Mouse (Mus musculus): ENCODE results near the gene S100pbp.

Gene S100pbp

DNA sequence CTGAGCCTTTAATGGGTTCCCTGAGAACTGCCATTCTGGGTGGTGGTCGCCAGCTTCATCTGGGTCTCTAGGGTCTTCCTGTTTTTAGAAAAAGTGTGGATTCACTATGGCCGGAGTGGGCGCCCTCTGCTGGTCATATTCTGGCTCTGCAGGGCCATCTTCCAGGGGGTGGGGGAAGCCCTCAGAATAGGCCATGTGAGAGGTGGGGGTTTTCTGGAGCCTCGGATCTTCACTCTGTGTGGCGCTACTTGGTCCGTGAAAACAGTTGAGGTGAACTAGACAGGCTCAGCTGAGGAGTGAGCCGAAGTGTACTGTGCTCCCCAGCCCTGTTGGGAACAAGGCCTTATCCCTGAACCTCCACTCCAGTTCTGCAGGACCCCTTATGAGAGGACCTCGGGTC is 59.4 kb downstream of the S100pbp start:
- DNase-seq (ENCODE audit: low spot score in 2 of 2), result peak in 1 of 2 experiments; percentile 63

DNA sequence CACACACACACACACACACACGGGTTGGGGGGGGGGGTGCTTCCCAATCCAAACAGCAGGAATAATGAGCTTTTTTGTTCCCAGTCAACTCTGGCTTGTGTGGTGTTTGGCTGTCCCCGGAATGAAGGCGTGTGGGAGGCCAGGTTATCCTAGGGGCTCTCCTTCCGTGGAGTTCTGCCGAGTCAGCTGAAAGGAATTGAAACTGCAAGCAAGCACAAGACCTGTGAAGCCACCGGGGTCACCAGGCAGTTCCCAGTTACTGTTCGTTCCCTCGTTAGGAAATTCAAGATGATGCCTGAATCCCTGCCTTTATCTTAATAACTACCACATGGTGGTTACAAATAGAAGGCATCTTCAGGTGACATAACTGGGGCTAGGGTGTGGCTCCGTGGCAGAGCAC is 60.1 kb downstream of the S100pbp start:
- no peak for DNase-seq (ENCODE audit: low spot score in 2 of 2)

DNA sequence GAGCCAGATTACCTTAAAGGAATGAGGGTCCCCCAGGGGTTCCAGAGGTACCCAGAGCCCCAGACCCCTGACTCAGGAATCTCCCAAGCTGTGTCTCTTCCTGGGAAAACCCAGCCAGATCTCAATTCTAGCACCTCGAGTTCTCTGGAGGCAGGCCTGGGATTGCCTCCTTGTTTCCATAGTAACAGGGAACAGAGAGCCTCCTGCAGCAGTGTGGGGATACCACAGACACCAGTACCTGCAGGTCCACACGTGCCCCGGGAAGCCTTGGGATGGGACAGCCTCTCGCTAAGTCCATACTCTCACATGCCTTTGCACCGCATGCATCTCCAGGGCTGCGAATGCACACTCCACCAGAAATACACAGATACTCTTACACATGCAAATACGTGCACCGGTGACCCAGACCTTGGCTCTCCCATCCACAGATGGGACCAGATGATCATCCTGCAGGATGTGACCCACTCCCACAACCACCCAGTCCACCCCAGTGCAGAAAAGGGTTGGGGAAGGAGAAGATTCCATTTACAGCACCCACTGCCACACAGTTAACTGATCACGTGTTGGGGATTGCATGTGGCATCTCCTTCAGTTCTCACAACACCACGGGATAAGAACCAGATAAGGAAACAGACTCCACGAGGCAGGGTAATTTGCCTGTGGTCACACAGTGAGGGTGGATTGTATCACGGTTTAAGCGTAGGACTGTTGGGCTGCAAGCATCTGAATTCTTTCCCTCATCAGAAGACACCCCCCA is 60.8 kb downstream of the S100pbp start:
- DNase-seq (ENCODE audit: low spot score in 2 of 2), result no peak

DNA sequence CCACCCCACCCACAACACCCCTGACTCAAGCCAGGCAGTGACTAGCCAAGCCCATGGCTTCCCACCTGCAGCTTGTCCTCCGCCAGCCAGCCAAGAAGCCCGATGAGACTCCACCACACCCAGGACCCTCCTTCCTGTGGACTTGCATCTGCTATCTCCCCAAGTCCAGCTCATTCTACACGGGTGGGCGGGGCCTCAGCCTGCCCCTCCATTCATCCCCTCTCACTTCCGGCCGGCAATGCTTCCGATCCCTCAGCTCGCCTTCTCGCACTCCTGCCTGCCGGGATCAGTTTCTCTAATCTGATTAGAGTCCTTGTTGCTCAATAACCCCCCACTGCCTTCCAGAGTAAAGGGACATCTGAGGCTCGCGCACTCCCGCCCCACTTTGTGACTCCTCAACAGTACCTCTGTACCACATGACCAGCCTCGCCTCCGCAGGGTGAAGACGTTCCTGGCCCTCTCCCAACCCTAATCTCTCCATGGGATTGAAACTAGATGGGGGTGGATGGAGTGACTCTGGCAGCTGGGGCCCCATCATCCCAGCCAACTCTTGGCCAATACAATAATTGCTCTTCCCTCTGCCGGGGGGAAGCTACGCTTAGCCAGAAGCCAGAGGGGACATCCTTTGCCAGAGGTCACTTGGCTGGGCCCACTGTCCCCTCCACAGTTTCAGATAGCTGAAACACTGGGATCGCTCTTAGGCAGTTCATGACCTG is 63.6 kb downstream of the S100pbp start:
- peak in 1 of 2 experiments; percentile 74 for DNase-seq (ENCODE audit: low spot score in 2 of 2)

DNA sequence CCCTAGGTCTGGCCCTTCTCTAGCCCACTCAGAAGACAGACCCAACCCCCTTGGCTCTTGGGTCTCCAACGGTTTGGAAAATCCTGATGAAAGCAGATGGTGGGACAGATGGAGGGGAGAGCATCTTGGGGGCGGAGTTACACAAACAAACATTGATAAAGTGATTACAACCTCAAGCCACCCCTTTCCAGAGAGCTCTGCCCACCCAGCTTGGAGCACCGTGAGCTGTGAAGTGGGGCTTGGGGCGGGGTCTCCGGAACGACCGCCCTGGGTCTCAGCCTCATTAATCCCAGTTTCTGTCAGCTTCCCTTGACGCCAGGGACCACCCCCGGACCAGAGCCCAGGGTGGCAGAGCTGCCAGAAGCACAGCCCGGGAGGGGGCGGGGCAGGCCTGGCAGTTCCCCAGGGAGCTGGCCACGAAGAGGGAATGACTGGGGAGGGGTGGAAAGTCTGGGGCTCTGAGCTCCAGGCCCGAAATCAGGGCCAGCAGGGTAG is 64.8 kb downstream of the S100pbp start:
- peak in 1 of 2 experiments; percentile 77 for DNase-seq (ENCODE audit: low spot score in 2 of 2)

DNA sequence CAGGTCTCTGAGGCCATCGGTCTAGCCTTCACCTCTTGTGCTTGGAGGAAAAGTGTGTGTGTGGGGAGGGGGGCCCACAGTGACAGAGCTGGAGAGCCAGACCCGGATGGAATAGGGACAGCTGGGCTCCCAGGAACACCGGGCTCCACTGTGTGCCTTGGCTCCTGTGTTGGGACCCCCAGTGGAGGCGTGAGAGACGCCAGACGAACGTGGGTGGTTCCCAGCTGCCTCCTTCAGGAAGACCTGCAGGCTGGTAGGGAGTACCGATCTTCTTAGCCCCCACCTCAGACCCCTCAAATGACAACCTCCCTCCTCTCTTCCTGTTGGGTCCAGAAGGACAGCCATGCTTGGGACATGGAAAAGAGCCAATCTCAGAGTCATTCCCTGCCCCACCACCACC is 66.8 kb downstream of the S100pbp start:
- DNase-seq (ENCODE audit: low spot score in 2 of 2), result no peak

DNA sequence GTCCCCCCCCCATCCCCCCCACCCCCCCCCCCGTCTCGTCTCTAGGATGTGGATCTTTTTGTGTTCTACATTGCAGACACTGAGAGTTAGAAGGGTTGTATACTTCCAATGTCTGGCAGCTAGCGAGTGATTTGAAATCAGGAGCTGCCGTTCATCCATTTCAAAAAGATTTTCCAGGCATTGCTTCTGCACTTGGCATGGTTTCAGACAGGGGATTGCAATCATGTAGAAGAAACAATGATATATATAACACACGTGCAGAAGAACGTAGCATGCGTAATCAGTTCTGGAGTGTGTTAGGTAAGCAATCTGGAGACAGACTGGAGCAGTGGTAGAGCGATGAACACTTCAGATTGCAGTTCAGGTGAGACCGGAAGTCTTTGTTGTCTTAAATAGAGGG is 67.4 kb downstream of the S100pbp start:
- DNase-seq (ENCODE audit: low spot score in 2 of 2), result no peak

DNA sequence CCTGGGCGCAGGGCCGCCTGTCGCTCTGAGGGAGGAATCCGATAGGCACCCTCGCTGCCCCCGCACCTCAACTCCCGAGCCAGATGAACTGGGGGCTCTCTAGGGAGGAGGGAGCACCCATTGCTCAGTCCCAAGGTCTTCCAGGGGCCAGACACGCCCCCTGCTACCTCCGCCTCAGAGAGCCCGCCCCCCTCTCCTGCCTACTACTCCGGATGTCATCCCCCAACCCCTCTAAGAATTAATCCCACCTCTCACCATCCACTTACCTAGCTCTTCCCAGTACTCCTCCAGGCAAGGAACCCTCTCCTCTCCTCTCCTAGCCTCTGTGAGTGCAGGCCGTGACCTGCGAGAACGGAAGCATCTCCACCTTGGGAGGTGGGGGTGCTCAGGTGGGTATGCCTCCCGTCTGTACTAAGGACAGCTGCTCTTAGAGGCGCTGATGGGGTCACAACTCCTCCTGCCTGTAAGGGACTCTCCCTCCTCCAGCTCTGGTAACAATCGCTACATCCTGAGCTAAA is 67.9 kb downstream of the S100pbp start, which contains the start of gene Hpca:
Gene Hpca, minus strand, starts transcription at position 468 of the 518 bp plus-strand sequence.
- no peak for DNase-seq (ENCODE audit: low spot score in 2 of 2)

DNA sequence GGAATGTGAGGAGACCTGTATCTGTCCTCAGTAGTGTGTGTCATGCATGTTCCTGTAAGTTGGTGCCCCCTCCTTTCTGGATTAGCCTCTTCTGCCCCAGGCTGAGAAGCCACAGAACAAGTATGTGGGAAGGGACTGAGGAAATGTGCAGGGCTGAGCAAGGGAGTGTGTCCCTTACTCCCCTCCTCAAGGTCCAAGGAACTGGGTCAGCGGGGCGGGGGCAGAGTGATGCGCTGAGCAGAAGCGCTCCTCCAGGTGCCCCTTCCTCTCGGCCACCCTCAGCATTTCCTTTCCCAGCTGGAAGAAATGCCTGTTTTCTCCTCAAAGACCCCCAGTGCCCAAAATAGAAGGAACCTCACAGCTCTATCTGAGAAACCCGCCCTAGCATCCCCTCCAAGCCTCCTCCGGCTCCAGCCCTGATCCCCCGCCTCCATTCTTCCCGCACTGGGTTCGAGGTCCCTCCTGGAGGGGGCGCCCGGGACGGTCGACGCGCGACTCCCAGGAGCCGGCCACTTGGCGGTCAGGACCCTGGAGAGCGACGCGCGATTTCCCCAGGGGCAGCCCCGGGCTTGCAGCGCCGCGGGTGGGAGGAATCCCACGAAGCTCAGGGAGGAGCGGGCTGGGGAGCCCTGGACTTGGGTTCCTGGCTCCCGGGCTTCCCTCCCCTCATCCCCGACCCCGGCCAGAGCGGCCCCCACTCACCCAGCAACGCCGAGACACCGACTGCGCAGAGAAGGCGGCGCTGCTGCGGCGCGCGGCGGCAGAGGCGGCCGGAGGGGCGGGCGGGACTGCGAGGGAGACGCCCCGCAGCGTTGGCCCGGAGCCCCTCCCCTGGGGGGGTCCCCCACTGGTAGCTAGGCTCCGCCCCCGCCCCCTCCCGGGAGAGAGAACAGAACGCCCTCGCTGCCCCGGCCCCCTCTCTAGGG is 68.7 kb downstream of the S100pbp start:
- DNase-seq (ENCODE audit: low spot score in 2 of 2), result peak in 1 of 2 experiments; percentile 62

DNA sequence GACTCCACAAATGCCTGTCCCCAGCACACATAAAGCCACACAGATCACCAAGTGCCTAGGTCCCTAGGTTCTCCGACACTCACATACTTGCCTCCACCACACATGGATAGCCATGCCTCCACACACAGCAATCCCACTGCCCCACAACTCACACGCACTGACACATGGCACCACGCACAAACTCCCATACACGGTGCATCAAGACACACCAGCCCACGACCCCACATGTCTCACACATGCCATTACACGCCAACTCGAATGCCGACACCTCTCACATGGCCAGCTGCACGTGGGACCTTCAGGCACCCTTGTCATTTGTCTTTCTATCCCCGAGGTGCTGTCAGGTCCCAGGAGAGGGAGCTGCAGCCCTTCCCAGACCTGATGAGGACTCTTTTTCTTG is 69.8 kb downstream of the S100pbp start:
- DNase-seq (ENCODE audit: low spot score in 2 of 2), result no peak

DNA sequence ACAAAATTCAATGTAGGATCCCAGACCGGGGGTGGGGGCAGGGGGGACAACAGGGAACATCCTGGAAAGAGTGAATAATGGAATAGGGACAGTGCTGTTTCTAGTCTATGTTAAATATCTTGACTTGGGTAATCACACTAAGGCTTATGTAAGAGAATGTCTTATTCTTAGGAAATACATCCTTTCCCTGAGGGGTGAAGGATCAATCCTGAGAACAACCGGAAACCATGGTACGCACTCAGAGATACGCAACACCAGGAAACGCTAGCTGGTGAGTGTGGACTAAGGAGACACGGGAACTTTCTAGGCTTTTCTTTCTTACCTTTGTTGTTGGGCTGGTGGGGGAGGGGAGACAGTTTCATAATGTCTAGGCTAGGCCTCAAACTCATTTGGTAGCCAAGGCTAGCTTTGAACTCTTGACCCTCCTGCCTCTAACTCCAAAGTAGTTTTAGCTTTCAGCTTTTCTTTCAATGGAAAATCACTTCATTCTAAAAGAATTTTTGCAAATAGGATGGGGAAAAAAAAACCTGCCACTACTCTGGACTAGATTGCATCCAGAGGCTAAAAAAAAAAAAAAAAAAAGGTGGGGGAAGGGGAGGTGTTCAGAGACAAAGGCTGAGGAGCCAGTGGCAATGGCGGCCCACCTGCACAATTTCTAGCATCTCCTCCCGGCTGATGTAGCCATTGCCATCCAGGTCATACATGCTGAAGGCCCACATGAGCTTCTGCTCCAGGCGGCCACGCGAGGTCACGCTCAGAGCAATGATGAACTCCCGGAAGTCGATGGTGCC is 71.6 kb downstream of the S100pbp start:
- DNase-seq (ENCODE audit: low spot score in 2 of 2), result no peak

DNA sequence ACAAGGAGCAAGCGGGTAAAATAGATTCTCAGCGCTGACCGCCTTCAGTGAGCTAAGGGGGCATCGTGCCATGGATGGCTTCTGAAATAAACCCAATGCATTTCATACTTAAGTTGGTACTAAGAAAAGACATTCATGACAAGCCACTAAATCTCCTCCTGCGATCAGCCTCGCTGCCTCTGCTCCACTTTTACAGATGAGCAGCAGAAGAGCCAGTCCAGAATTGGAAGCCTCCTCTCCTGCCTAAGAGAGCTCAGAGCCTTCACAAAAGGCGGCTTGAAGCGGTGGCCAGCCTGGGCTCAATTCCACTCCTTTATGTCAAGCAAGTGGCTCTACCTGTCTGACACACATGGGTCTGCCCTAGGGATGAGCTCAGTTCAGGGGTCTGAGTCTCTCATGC is 72.8 kb downstream of the S100pbp start:
- no peak for DNase-seq (ENCODE audit: low spot score in 2 of 2)

DNA sequence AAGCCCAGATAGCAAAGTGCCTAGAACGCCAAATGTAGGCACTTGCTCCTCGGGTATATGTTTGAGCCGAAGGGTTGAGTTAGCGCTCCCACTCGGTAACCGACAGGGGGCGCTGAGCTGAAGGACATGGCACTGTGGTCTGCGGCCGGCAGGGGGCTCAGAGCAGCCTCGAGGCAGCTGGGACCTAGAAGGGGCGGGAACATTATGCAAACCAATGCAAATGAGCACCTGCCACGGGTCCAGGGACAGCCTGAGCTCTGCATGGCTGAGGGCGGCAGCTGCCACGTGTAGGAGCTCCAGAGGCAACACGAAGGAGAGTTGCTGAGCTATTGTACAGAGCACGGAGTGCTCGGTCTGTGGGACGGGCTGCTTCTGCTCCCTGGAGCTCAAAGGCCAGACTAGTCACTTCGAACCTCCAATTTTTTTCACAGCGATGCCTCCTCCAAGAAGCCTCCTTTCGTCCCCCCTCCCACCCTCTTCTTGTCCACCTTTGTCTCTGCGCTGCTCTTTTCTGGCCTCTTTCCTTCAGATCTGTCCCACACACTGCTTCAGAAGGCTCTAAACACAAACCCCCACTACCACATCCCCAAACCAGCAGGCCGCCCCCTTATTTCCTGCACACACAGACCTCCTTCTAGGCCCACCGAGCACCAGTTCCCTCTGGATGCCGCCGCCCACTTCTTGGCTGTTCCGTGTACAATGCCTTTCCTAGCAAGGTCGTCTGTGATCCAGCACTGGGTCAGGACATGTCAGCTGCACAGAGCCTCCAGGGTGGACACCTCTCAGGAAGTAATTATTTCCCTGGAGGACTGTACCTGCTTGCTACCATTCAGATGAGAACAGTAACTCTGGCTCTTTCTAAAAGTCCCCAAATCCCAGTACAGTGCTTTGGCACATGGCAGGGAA is 76.2 kb downstream of the S100pbp start:
- DNase-seq (ENCODE audit: low spot score in 2 of 2), result peak; percentile 84 to 95

DNA sequence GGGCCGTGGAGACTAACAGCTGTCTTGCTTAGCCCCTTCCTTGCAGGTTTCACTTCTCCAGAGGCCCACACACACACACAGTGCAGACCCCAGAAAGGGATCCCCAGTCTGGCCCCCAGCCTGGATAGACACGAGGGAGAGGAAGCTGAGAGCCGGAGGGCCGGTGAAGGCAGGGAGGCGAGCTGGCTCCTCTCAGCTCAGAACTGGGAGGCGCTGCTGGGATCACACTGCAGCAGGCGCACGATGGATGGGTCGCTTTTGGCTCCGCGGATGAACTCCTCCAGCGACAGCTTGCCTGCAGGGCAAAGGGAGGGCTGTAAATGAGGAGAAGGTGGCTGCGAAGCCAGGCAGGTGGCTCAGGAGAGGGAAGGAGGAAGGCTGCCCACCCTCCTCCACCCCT is 77.3 kb downstream of the S100pbp start:
- no peak for DNase-seq (ENCODE audit: low spot score in 2 of 2)

DNA sequence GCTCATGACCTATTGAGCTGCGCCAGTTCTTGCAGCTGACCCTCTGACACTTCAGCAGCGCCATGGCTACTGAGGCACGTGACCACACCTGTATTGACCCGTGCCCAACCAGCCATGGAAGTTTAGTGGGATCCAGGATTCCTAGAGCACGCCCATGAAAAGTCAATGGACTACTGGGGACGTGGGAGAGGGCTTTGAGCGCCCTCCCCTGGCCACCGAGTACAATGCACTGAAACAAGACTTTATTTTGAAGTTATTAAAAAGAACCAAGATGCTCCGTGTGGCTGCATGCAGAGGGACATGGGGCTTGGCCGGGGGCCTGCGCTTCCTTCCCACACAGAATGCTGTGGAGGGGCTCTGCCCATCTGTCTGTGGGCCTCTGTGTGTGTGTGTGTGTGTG is 78.2 kb downstream of the S100pbp start:
- DNase-seq (ENCODE audit: low spot score in 2 of 2), result no peak

DNA sequence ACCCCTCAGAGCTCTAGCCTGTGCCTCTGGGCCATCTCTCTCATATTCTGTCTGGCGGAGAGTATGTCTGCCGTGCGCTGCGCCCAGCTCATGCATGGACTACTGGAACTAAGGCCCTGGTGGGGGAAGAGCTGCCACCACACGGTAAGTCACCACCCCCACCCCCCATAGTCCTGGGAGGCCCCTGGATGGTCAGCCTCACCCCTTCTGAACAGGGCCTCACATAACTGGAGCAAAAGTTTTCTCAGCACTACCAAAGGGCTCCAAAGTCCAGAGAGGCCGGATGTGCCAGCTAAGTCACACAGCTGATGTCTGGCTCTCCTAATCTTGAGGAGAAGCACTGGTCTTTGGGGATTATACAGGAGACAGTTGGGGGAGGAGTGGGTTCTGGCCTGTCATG is 78.7 kb downstream of the S100pbp start:
- DNase-seq (ENCODE audit: low spot score in 2 of 2), result no peak

DNA sequence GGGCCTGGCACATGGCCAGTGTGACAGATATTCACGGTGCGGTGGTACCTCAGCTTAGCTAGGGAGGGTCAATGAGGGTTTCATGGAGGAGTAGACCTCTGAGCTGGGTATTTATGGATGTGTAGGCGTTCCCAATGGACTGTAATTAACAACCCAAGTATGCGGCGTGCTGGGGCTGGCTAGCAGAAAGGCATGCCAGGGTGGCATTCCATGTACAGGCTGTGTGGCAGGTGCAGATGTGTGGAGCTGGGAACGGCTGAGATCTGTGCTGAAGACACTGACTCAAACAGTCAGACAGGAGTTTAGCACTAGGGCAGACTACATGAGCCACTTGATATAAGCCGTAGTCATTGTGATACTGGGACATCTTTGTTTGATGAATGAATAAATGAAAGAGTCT is 80.9 kb downstream of the S100pbp start:
- no peak for DNase-seq (ENCODE audit: low spot score in 2 of 2)

DNA sequence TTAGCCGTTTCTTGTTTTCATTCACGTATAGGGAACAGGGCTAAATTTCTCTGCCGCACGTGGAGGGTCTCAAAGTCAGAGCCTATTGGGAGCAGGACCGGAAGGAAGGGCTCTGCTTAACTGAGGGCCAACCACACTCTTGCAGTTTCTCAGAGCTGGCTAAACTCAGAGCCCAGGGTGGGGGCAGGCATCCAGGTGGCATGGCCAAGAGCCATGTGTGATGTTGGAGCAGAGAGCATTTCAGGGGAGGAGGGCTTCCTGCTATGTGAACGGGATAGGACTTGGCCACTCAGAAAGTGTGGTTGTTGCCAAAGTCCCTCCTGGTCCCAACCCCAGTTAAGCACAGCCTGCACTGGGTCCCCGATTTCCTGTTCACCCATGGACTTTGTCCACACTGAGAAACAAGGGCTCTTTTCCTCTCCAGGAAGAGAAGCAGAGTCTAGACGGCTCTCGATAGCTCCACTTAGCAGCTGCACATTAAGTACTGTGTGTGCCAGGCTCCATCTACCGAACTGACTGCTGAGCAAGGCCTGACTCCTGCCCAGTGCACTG is 82.1 kb downstream of the S100pbp start:
- no peak for DNase-seq (ENCODE audit: low spot score in 2 of 2)

DNA sequence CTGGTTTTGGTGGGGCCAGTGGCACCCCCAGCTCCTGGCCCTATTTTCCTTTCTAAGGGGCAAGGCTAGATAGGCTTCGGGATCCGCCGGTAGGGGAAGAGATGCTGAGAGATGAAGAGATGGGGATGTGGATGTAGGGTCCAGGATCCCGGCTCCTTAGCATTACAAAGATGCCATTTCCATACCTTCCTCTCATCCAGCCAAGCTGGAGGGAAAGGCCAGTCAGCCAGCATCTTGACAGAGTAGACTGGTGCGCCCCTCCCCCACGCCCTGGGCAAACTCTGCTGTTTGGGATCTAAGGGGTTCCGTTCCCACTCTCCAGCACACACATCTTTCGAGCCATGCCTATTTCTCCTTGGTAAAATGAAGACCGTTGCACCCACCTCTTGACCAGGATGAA is 83.5 kb downstream of the S100pbp start:
- no peak for DNase-seq (ENCODE audit: low spot score in 2 of 2)

DNA sequence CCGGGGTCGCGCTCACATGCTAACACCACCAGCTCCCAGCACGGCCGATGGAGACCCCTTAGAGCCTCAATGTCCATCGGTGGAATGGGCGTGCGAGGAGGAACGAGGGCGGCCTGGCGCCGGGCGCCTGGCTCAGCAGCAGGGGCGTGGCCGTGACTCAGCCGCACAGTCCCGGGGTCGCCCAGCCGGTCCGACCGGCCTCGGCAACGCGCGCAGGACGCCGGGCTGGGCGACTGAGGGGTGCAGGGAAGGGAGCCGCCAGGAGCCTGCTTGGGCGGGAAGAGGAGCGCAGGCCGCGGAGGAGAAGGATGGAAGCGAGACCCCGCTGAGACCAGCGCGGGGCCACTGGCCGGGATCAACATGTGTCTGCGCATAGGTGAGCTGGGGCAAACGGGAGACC is 84.2 kb downstream of the S100pbp start, which contains the start of gene Tmem54:
Gene Tmem54, plus strand, starts transcription at position 193 of the 400 bp plus-strand sequence.
- no peak for DNase-seq (ENCODE audit: low spot score in 2 of 2)

All from cerebellum, postnatal 4 days (tissue).